Mouse (Mus musculus) neural tube, embryonic 11.5 days (tissue): ENCODE data around the gene Nhsl1. TPM values are rescaled to one million over a fixed set of nuclear protein-coding genes. Genes with fewer than 3 reads are reported as not detected.

Source experiments
- ATAC-seq: fragments of 200-750 bp; cut with Nextera tagmentation; 2 replicates; pipeline ENCODE4 v1.8.0; 2017; ENCODE audit warnings: moderate number of reproducible peaks, mild to moderate bottlenecking, moderate TSS enrichment, moderate library complexity; ENCODE audit not compliant: insufficient read depth, low FRiP score, low TSS enrichment
- DNase-seq: peaks from one replicate; pipeline ENCODE4 v3.0.0-alpha.2; 2015; ENCODE audit warnings: low spot score
- H3K27ac ChIP-seq: fragments of 300-500 bp; sonication (generic); 2 replicates; pipeline ENCODE4 v1.5.1; 2014; ENCODE audit warnings: low read depth, mild to moderate bottlenecking, low read length
- H3K27me3 ChIP-seq: fragments of 300-500 bp; sonication (generic); 2 replicates; pipeline ENCODE4 v1.6.1; 2014; ENCODE audit warnings: mild to moderate bottlenecking, low read length, mixed read lengths; ENCODE audit not compliant: control insufficient read depth, insufficient read depth
- H3K36me3 ChIP-seq: fragments of 300-500 bp; sonication (generic); 2 replicates; pipeline ENCODE4 v1.6.1; 2014; ENCODE audit warnings: mild to moderate bottlenecking, low read length, moderate library complexity, mixed read lengths; ENCODE audit not compliant: control insufficient read depth, insufficient read depth
- H3K4me1 ChIP-seq: fragments of 300-500 bp; sonication (generic); 2 replicates; pipeline ENCODE4 v1.6.1; 2014; ENCODE audit warnings: low read length, mixed read lengths; ENCODE audit not compliant: control insufficient read depth, insufficient read depth
- H3K4me2 ChIP-seq: fragments of 300-500 bp; sonication (generic); 2 replicates; pipeline ENCODE4 v1.6.1; 2014; ENCODE audit warnings: low read depth, mild to moderate bottlenecking, moderate library complexity
- H3K4me3 ChIP-seq: fragments of 300-500 bp; sonication (generic); 2 replicates; pipeline ENCODE4 v1.5.1; 2014; ENCODE audit warnings: low read depth, low read length
- H3K9ac ChIP-seq: fragments of 300-500 bp; sonication (generic); 2 replicates; pipeline ENCODE4 v1.6.1; 2014; ENCODE audit warnings: mild to moderate bottlenecking, low read length
- H3K9me3 ChIP-seq: fragments of 300-500 bp; sonication (generic); 2 replicates; pipeline ENCODE4 v1.6.1; 2016; ENCODE audit warnings: low read length; ENCODE audit not compliant: control insufficient read depth
- WGBS: fragments of 180-500 bp; shearing (Covaris S2); extraction: QIAGEN DNeasy Blood & Tissue Kit; methylation state at CpG from one replicate; pipeline ENCODE4 v1.1.7; 2014; 5-methylcytosine and 5-hydroxymethylcytosine counted together
- polyA plus RNA-seq: library from polyadenylated mRNA; unstranded; fragments of >200 nt; fragmentation: Nextera tagmentation; extraction: Ambion mirVana; gene quantifications from 2 replicates; pipeline ENCODE4 v1.2.1, GENCODE M21; 2014

The Nhsl1 gene
- polyA plus RNA-seq, result 19.6 and 21.6 TPM in 2 replicates

DNA sequence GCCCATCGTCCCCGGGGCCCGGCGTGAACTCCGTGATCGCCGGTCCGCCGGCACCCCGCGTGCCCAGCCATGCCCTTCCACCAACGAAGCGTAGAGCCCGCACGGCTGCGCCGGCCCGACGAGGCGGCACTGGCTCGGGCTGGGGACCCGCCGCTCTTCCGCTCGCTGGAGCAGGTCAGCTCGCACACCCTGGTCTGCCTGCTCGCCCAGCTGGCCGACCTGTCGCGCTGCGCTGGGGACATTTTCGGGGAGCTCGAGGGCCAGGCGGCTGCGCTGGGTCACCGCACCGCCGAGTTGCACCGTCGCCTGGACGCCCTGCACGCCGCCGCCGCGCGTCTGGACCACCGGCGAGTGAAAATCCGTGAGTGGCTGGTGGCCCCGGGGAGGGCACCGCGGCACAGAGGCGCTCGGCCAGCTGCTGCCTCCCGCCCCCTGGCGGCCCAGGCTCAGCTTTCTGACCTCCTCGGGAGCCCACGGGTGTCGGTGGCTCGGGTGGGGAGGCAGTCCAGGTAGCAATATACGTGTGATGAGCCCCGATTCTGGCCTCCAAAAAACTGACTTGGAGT is at the start of gene Nhsl1:
Nhsl1 (plus strand) TSS at position 70 of the 566 bp plus-strand sequence.
- WGBS, result under 1% methylated on average over 62 of the region's 63 CpGs
- DNase-seq (peak; percentile 78), ATAC-seq (peak; percentile 88)
- Histone ChIP-seq H3K4me1 (no peaks in the 10 kb centered on the region; the same call in 1 of the 2 replicates), H3K36me3 (no peaks in the 10 kb centered on the region), H3K9ac (peak within 1 kb of the TSS; percentile 93), H3K4me2 (peak within 1 kb of the TSS; percentile 90), H3K27me3 (peaks cover 3% of the 10 kb centered on the region; the same call in 1 of the 2 replicates), H3K4me3 (peak within 1 kb of the TSS; percentile 74), H3K9me3 (no peaks in the 10 kb centered on the region), H3K27ac (peak within 1 kb of the TSS; percentile 63; the same call in 1 of the 2 replicates)

DNA sequence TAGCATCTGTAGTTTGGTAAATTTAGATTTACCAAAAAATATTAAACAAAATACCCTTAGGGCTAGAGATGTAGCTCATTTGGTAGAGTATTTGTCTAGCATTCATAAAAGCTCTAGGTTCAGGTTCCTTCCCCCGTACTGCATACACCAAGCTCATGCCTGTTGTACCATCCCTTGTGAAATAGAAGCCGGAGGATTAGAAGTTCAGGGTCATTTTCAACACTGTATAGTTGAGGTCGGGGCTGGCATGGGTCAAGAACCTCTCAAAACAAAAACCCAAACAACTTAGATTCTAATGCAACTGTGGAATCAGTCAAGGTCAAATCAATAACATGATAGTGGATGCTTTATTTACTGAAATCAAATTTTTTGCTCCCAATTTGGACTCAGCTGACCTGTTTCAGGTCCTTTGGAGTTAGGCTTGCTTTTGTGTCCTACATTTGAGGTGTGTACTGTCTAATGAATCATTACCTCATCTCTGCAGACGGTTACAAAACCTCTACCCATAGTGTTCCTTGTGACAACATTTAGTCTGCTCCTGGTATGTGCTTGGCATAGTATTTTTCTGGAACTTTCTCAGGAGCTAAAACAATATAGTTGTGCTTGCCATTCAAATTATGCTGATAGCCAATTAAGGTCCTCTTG is 42.6 kb upstream of the Nhsl1 start:
- H3K27ac ChIP-seq, result no peak overlapping the region
- H3K36me3 ChIP-seq, result no peaks in the 10 kb centered on the region
- no peak overlapping the region for H3K4me2 ChIP-seq
- H3K4me1 ChIP-seq, result no peaks in the 10 kb centered on the region
- H3K27me3 ChIP-seq, result no peaks in the 10 kb centered on the region
- 83% methylated on average over 4 of the region's 4 CpGs for WGBS
- no peak overlapping the region for H3K9ac ChIP-seq
- DNase-seq (no peak), ATAC-seq (no peak)
- H3K4me3 ChIP-seq, result no peak overlapping the region
- H3K9me3 ChIP-seq, result no peaks in the 10 kb centered on the region

DNA sequence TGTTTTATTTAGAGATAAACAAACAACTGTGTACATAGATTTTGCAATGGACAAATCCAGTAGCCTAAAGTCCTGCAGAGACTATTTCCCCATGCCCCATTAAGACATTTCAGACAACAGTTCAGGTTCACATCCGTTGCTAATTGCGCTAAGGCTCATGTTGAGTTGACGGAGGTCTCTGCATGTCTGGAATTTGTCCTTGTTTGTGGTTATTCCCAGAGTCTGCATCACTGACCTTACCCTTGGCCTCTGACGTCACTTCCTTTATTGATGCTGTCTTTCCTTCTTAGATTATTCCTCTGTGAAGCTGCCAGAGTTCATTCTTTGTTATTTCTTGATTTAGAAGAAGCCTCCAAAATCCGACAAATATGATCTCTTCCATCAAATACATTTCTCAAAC is 34.8 kb upstream of the Nhsl1 start:
- no peak overlapping the region for H3K4me3 ChIP-seq
- 91% methylated on average over 5 of the region's 5 CpGs for WGBS
- no peaks in the 10 kb centered on the region for H3K4me1 ChIP-seq
- no peak overlapping the region for H3K4me2 ChIP-seq
- no peak for ATAC-seq
- H3K9me3 ChIP-seq, result no peaks in the 10 kb centered on the region
- DNase-seq, result no peak
- no peaks in the 10 kb centered on the region for H3K27me3 ChIP-seq
- H3K36me3 ChIP-seq, result no peaks in the 10 kb centered on the region
- H3K27ac ChIP-seq, result no peak overlapping the region
- no peak overlapping the region for H3K9ac ChIP-seq

DNA sequence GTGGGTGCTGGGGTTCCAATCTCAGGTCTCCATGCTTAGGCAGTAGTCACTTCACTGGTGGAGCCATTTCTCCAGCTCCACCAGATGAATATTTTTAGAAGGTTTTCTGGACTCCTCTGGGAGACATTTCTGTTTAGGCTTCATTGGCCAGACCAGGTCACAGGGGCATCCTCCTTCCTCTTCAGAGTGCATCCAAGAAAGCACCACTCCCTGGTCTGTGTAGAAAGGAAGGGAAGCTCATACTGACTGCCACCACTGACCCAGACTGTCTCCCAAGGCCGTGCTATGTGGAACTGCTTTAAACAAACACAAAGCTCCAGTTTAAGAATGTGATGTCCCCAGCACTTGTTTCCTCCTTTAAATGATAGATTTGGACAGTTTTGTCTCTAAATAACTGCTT is 29.3 kb upstream of the Nhsl1 start:
- no peak for ATAC-seq
- Histone ChIP-seq H3K9ac (no peak overlapping the region), H3K9me3 (no peaks in the 10 kb centered on the region), H3K36me3 (no peaks in the 10 kb centered on the region), H3K4me1 (no peaks in the 10 kb centered on the region), H3K27me3 (no peaks in the 10 kb centered on the region), H3K4me2 (no peak overlapping the region), H3K4me3 (no peak overlapping the region), H3K27ac (no peak overlapping the region)
- 55% methylated on average over 1 of the region's 1 CpGs for WGBS
- DNase-seq, result no peak

DNA sequence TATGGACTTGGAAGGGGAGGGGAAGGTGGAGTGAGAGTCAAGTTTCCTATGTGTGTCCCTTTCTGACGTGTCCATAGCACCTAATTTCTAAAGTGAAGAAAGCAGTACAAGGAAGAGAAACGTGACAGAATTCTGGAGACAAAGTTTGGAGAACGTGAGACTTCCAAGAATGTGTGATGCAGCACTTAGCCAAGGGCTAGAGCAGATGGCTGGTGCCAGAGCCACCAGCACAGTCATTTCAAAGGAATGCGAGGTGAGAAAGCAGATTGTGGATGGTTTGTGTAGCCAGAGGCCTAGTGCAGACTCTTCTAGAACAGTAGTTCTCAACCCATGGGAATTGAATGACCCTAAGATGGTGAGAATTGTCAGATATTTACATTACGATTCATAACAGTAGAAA is 13.7 kb upstream of the Nhsl1 start:
- Histone ChIP-seq H3K4me3 (no peak overlapping the region), H3K4me2 (no peak overlapping the region), H3K9ac (no peak overlapping the region), H3K36me3 (no peaks in the 10 kb centered on the region), H3K27me3 (no peaks in the 10 kb centered on the region), H3K27ac (no peak overlapping the region), H3K9me3 (no peaks in the 10 kb centered on the region), H3K4me1 (no peaks in the 10 kb centered on the region)
- ATAC-seq (no peak), DNase-seq (no peak)
- WGBS, result 74% methylated on average over 5 of the region's 5 CpGs

DNA sequence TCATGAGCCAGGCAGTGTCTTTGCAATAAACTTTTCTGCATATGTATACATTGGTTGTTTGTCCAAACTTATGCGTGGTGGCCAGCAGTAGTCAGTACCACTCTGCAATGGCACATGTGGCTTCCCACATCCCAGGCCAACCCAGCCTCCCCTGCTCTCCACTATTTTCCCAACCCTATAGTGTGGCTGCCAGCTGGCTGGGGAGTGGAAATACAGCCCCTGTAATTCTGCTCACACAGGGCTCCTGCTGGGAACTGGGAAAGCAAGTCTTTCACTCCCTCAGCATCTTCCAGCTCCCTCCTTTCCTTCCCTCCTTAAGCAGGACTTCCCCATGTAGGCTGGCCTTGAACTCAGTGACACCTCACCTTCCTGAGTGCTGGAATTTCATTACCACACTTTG is 3.7 kb upstream of the Nhsl1 start:
- H3K4me3 ChIP-seq, result no peak overlapping the region
- H3K9ac ChIP-seq, result no peak overlapping the region
- no peak for ATAC-seq
- H3K9me3 ChIP-seq, result no peaks in the 10 kb centered on the region
- peaks cover 3% of the 10 kb centered on the region; the same call in 1 of the 2 replicates for H3K27me3 ChIP-seq
- no peak overlapping the region for H3K27ac ChIP-seq
- no peak for DNase-seq
- no peaks in the 10 kb centered on the region for H3K36me3 ChIP-seq
- H3K4me1 ChIP-seq, result no peaks in the 10 kb centered on the region; the same call in 1 of the 2 replicates
- H3K4me2 ChIP-seq, result no peak overlapping the region
- WGBS, result 91% methylated on average over 1 of the region's 1 CpGs

DNA sequence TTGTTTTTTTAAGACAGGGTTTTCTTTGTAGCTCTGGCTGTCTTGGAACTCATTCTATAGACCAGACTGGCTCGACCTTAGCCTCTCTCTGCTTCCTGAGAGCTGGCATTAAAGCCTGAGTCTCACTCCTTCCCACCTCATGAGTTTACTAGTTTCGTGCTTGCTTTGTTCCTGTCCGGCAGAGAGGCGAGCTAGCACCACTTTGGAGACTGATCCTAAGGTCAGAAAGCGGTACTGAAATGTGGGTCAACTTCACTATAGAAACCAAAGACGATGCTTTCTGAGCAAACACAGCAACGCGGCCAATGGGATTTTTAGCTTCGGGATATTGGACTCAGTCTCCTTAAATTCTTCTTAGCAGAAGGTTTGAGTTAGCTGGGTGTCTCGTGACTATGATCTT is 1.3 kb upstream of the Nhsl1 start:
- H3K9me3 ChIP-seq, result no peaks in the 10 kb centered on the region
- ATAC-seq (no peak), DNase-seq (no peak)
- H3K4me3 ChIP-seq, result no peak overlapping the region
- H3K27ac ChIP-seq, result no peak overlapping the region
- no peak overlapping the region for H3K9ac ChIP-seq
- H3K36me3 ChIP-seq, result no peaks in the 10 kb centered on the region
- WGBS, result 46% methylated on average over 10 of the region's 10 CpGs
- peaks cover 3% of the 10 kb centered on the region; the same call in 1 of the 2 replicates for H3K27me3 ChIP-seq
- no peaks in the 10 kb centered on the region; the same call in 1 of the 2 replicates for H3K4me1 ChIP-seq
- H3K4me2 ChIP-seq, result peak overlapping the region; percentile 90; the same call in 1 of the 2 replicates

DNA sequence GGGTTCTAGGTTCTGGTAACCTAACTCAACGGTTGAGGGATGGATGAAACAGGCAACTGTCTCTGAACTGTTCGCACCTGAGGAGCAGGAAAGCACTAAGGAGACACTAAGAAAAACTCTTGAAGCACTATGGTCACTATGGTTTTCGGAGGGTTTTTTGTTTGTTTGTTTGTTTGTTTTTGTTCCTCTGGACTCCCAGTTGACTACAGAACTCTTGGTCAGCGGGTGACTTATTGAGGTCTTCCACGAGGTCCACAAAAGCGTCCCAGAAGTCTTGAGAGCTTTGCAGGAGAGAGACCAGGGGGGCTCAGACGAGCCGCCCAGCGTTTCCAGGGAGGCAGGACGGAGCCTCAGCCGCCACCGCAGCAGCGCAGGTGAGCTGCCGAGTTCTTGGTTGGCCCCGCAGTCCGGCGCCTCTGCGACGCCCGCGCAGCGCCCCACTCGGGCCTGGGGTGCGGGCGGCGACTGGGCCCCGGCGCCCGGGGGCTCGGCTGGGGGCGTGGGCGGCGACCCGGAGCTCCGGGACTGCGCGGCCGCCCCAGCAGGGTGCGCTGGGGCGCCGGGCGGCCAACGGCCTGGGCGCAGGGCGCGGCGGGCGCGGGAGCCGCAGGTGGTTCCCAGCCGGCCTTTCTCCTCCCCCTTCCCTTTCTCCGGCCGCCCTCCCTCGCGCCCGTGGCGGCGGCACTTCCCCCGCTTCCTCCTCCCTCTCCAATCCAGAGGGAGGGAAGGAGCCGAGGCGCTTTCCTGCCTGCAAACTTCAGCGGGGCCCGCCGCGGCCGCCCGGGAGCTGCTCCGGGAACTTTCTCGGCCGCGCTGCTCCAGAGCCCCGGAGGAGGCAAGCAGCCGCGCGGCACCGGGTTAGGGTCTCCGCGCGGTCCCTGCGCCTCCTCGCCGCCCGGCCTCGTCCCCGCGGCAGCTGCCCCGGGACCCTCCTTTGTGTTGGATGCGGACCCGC is 547 bp upstream of the Nhsl1 start:
- H3K36me3 ChIP-seq, result no peaks in the 10 kb centered on the region
- H3K9ac ChIP-seq, result peak overlapping the region; percentile 93
- H3K4me1 ChIP-seq, result no peaks in the 10 kb centered on the region; the same call in 1 of the 2 replicates
- H3K27me3 ChIP-seq, result peaks cover 3% of the 10 kb centered on the region; the same call in 1 of the 2 replicates
- ATAC-seq (peak; percentile 79), DNase-seq (peak; percentile 41)
- no peaks in the 10 kb centered on the region for H3K9me3 ChIP-seq
- WGBS, result 3% methylated on average over 40 of the region's 89 CpGs
- peak overlapping the region; percentile 90 for H3K4me2 ChIP-seq
- H3K4me3 ChIP-seq, result peak overlapping the region; percentile 74
- H3K27ac ChIP-seq, result peak overlapping the region; percentile 63; the same call in 1 of the 2 replicates
